Mouse (Mus musculus) CH12.LX (cell line): ENCODE data around the gene Spaca6. TPM values are rescaled to one million over a fixed set of nuclear protein-coding genes. Genes with fewer than 3 reads are reported as not detected.

Experiments used
- DNase-seq: peaks from one replicate; pipeline ENCODE4 v3.0.0-alpha.2; 2013; ENCODE audit errors: extremely low read depth
- H3K27ac ChIP-seq: 2 replicates; pipeline ENCODE4 v1.5.1; 2012; ENCODE audit warnings: low read depth, mild to moderate bottlenecking, control low read depth, moderate library complexity; ENCODE audit not compliant: insufficient read depth
- H3K27me3 ChIP-seq: replicated peaks from 2 replicates; pipeline ENCODE3; 2012; ENCODE audit warnings: inconsistent platforms
- H3K36me3 ChIP-seq, 2 experiments: replicated peaks in 1 of 2; 2 replicates each; pipeline versions ENCODE3 to v1.6.1; 2012; ENCODE audit warnings: inconsistent platforms in 1 of 2, low read length in 1 of 2, mild to moderate bottlenecking in 1 of 2, mixed read lengths in 1 of 2, moderate library complexity in 1 of 2; ENCODE audit not compliant: control insufficient read depth in 1 of 2, insufficient read depth in 1 of 2
- H3K4me1 ChIP-seq, 2 experiments: 2 replicates each; pipeline ENCODE4 v1.6.1; 2012; ENCODE audit warnings: inconsistent platforms in 1 of 2, moderate library complexity in 1 of 2; ENCODE audit not compliant: insufficient read depth in 2 of 2, control insufficient read depth in 1 of 2
- H3K4me2 ChIP-seq: 2 replicates; pipeline ENCODE4 v1.6.1; 2012; ENCODE audit warnings: low read depth, mild to moderate bottlenecking, control low read depth; ENCODE audit not compliant: poor library complexity, insufficient read depth, severe bottlenecking
- H3K4me3 ChIP-seq, 3 experiments: fragments of 150-350 bp in 1 of 3; sonication (generic) in 1 of 3; replicated peaks in 1 of 3; 2 replicates each; pipeline versions ENCODE3 to v1.5.1; 2011 to 2012; ENCODE audit warnings: low read depth in 2 of 3, low read length in 2 of 3, mild to moderate bottlenecking in 2 of 3, moderate library complexity in 2 of 3, control low read depth in 1 of 3, improper control_type of control experiment in 1 of 3, inconsistent platforms in 1 of 3, mixed read lengths in 1 of 3; ENCODE audit not compliant: poor library complexity in 1 of 3
- H3K79me2 ChIP-seq: replicated peaks from 2 replicates; pipeline ENCODE4 v1.6.1; 2012; ENCODE audit warnings: mild to moderate bottlenecking, moderate library complexity; ENCODE audit not compliant: control insufficient read depth, poor library complexity, insufficient read depth, severe bottlenecking; ENCODE audit errors: extremely low read depth
- H3K9ac ChIP-seq: 2 replicates; pipeline ENCODE4 v1.6.1; 2012; ENCODE audit warnings: low read depth, mild to moderate bottlenecking, control low read depth, moderate library complexity; ENCODE audit not compliant: insufficient read depth
- H3K9me3 ChIP-seq: replicated peaks from 2 replicates; pipeline ENCODE3; 2012; ENCODE audit warnings: low read length, inconsistent platforms, mixed read lengths
- CHD1 ChIP-seq: IDR thresholded peaks from 2 replicates; pipeline ENCODE4 v1.6.1; 2012; ENCODE audit warnings: low read depth, low read length, improper control_type of control experiment, inconsistent platforms
- CHD2 ChIP-seq: IDR thresholded peaks from 2 replicates; pipeline ENCODE4 v1.6.1; 2011; ENCODE audit warnings: low read length, improper control_type of control experiment
- CTCF ChIP-seq, 2 experiments: IDR thresholded peaks in 1 of 2; conservative IDR thresholded peaks in 1 of 2; 2 replicates each; pipeline ENCODE4 v1.5.1; 2011 to 2012; ENCODE audit warnings: low read depth in 2 of 2, low read length in 2 of 2, improper control_type of control experiment in 1 of 2, inconsistent platforms in 1 of 2, mild to moderate bottlenecking in 1 of 2, moderate library complexity in 1 of 2
- E2F4 ChIP-seq: IDR thresholded peaks from 2 replicates; pipeline ENCODE4 v1.6.1; 2011; ENCODE audit warnings: low read depth, low read length, improper control_type of control experiment; ENCODE audit not compliant: insufficient replicate concordance
- ELF1 ChIP-seq: IDR thresholded peaks from 2 replicates; pipeline ENCODE4 v1.6.1; 2014; ENCODE audit warnings: low read depth, mild to moderate bottlenecking, inconsistent platforms, low read length, improper control_type of control experiment
- EP300 ChIP-seq: IDR thresholded peaks from 2 replicates; pipeline ENCODE4 v1.6.1; 2011; ENCODE audit warnings: low read length, improper control_type of control experiment
- ETS1 ChIP-seq: conservative IDR thresholded peaks from 2 replicates; pipeline ENCODE4 v1.6.1; 2012; ENCODE audit warnings: low read depth, mild to moderate bottlenecking, inconsistent platforms, low read length, improper control_type of control experiment, moderate library complexity
- IRF4 ChIP-seq: IDR thresholded peaks from 2 replicates; pipeline ENCODE4 v1.6.1; 2014; ENCODE audit warnings: low read depth, mild to moderate bottlenecking, inconsistent platforms, low read length, improper control_type of control experiment
- JUN ChIP-seq: IDR thresholded peaks from 2 replicates; pipeline ENCODE4 v1.6.1; 2011; ENCODE audit warnings: low read depth, mild to moderate bottlenecking, low read length, improper control_type of control experiment, moderate library complexity; ENCODE audit not compliant: insufficient read depth
- MAFK ChIP-seq: IDR thresholded peaks from 2 replicates; pipeline ENCODE4 v1.6.1; 2011; ENCODE audit warnings: low read length, improper control_type of control experiment; ENCODE audit not compliant: insufficient replicate concordance
- MAX ChIP-seq: IDR thresholded peaks from 2 replicates; pipeline ENCODE4 v1.6.1; 2011; ENCODE audit warnings: low read length, improper control_type of control experiment
- MEF2A ChIP-seq: IDR thresholded peaks from 2 replicates; pipeline ENCODE4 v1.6.1; 2014; ENCODE audit warnings: low read depth, mild to moderate bottlenecking, inconsistent platforms, low read length, improper control_type of control experiment, borderline replicate concordance
- NELFE ChIP-seq: IDR thresholded peaks from 2 replicates; pipeline ENCODE4 v1.6.1; 2011; ENCODE audit warnings: low read depth, low read length, improper control_type of control experiment
- PAX5 ChIP-seq: IDR thresholded peaks from 2 replicates; pipeline ENCODE4 v1.6.1; 2012; ENCODE audit warnings: low read length, inconsistent platforms, mixed read lengths
- POLR2A ChIP-seq: IDR thresholded peaks from 2 replicates; pipeline ENCODE4 v1.6.1; 2011; ENCODE audit warnings: low read depth, mild to moderate bottlenecking, improper control_type of control experiment, low read length
- RAD21 ChIP-seq: IDR thresholded peaks from 2 replicates; pipeline ENCODE4 v1.6.1; 2011; ENCODE audit warnings: low read depth, mild to moderate bottlenecking, low read length, improper control_type of control experiment, moderate library complexity
- SIN3A ChIP-seq: IDR thresholded peaks from 2 replicates; pipeline ENCODE4 v1.6.1; 2012; ENCODE audit warnings: low read length, improper control_type of control experiment, inconsistent platforms
- SMC3 ChIP-seq: IDR thresholded peaks from 2 replicates; pipeline ENCODE4 v1.6.1; 2011; ENCODE audit warnings: low read depth, low read length, improper control_type of control experiment
- USF1 ChIP-seq: IDR thresholded peaks from 2 replicates; pipeline ENCODE4 v1.6.1; 2014; ENCODE audit warnings: low read depth, mild to moderate bottlenecking, inconsistent platforms, low read length, improper control_type of control experiment
- USF2 ChIP-seq: conservative IDR thresholded peaks from 2 replicates; pipeline ENCODE4 v1.6.1; 2011; ENCODE audit warnings: low read depth, low read length, improper control_type of control experiment
- dilution Hi-C: fragments of 300-500 bp; cut with MboI; formaldehyde crosslinking; loops from 2 replicates; pipeline ENCODE4 v1.14.3; 2020; ENCODE audit warnings: low sequenced_read_pairs; ENCODE audit not compliant: extremely low pct_unique_long_range_greater_than_20kb, extremely low pct_ligation_motif_present
- in situ Hi-C: fragments of 300-500 bp; cut with MboI; formaldehyde crosslinking; loops from 3 replicates; pipeline ENCODE4 v1.14.3; 2019; ENCODE audit warnings: low sequenced_read_pairs, low pct_ligation_motif_present, low pct_unique_long_range_greater_than_20kb, mixed read lengths
- polyA plus RNA-seq: library from polyadenylated mRNA; unstranded; fragments of >175 nt; gene quantifications from 2 replicates; pipeline ENCODE4 v1.2.1, GENCODE M21; 2012; ENCODE audit warnings: low read depth; ENCODE audit not compliant: insufficient read length
- total RNA-seq, 2 experiments: library from RNA; depleted of rRNA; stranded (reverse); fragments of 300-350 nt in 1 of 2; fragments of >200 nt in 1 of 2; gene quantifications; 2 replicates each; pipeline ENCODE4 v1.2.3; 2012 to 2014

Gene Spaca6
- total and polyA plus RNA-seq, 3 experiments, result 0.67 TPM; not detected in 2

DNA sequence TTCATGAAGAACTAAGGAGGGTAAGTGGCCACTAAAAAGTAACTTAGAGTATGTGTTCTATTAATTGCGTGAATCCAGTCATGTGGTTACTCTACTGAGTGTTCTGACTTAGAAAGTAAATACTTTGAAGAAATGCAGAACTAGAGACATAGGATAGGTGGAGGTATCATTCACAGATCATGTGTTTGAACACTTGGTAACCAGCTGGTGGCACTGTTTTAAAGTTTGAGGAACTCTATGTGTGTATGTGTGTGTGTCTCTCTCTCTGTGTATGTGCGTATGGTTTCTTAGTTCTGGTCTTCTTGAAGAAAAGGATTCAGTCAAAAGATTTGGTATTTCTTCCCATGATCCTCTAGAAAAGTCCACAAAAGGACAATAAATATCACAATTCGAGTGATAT, 33.2 kb downstream of the Spaca6 start:
- no peak overlapping the region for H3K4me2 ChIP-seq
- H3K27ac ChIP-seq, result no peak overlapping the region
- H3K9me3 ChIP-seq, result no peaks in the 10 kb centered on the region
- H3K9ac ChIP-seq, result no peak overlapping the region
- peak; percentile 37 for TF ChIP-seq SMC3
- peak in 1 of 2 experiments; percentile 64; a peak in 2 of 4 replicates for TF ChIP-seq CTCF (conservative IDR thresholded peaks at IDR 0.05 in 1 of 2, IDR thresholded peaks at IDR 0.05 in 1 of 2; ENCODE audit: low read depth in 2 of 2, low read length in 2 of 2)
- peak; percentile 49 for TF ChIP-seq RAD21
- TF ChIP-seq ETS1, result no peak
- no peak for TF ChIP-seq CHD2
- TF ChIP-seq EP300, result no peak
- no peak for TF ChIP-seq JUN
- no peak for TF ChIP-seq MAFK
- TF ChIP-seq NELFE, result no peak
- no peak for TF ChIP-seq PAX5
- no peak overlapping the region for H3K4me3 ChIP-seq
- no peaks in the 10 kb centered on the region for H3K36me3 ChIP-seq
- dilution Hi-C loops (no loop called here), in situ Hi-C loops (no loop called here)
- DNase-seq, result peak; percentile 33
- H3K4me1 ChIP-seq, result peaks cover 0 to 3% of the 10 kb centered on the region in 2 experiments; a peak in 2 of 4 replicates
- no peaks in the 10 kb centered on the region for H3K79me2 ChIP-seq
- no peaks in the 10 kb centered on the region for H3K27me3 ChIP-seq

DNA sequence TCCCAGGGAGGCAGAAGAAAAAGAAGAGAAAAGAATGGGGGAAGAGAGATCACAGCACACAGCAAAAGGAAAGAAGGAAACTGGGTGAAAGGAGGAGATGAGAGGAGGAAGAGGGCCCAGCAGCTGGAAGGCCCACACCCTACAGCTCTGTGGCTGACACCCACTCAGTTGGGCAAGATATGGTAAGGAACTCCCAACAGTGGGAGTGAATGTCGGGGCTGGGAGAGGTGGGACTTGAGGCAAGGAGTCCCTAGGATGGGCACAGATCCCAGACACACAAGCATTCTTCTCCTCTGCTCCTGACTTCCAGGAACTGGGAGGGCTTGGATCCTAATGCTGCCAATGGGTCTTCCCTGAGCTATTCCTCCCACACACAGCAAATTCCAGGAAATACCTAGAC, 35.4 kb downstream of the Spaca6 start:
- no peak for DNase-seq
- H3K27me3 ChIP-seq, result no peaks in the 10 kb centered on the region
- no peak overlapping the region for H3K4me3 ChIP-seq
- no peaks in the 10 kb centered on the region for H3K9me3 ChIP-seq
- no peak for TF ChIP-seq USF2
- no peak for TF ChIP-seq MAX
- TF ChIP-seq CHD2, result no peak
- no peak for TF ChIP-seq USF1
- no peak for TF ChIP-seq ELF1
- TF ChIP-seq ETS1, result no peak
- no peak for TF ChIP-seq CHD1
- TF ChIP-seq MEF2A, result no peak
- no peak for TF ChIP-seq E2F4
- TF ChIP-seq POLR2A, result no peak
- TF ChIP-seq IRF4, result no peak
- no peak for TF ChIP-seq MAFK
- TF ChIP-seq SIN3A, result no peak
- no peak for TF ChIP-seq NELFE
- in situ Hi-C loops, result no loop called here
- no peak overlapping the region for H3K9ac ChIP-seq
- peaks cover 0 to 8% of the 10 kb centered on the region in 2 experiments; a peak in 2 of 4 replicates for H3K4me1 ChIP-seq
- H3K27ac ChIP-seq, result no peak overlapping the region
- no peaks in the 10 kb centered on the region for H3K79me2 ChIP-seq
- dilution Hi-C loops, result no loop called here
- H3K36me3 ChIP-seq, result no peaks in the 10 kb centered on the region
- no peak overlapping the region for H3K4me2 ChIP-seq
